Mouse (Mus musculus) CH12.LX (cell line): ENCODE data around the gene Cdhr2. TPM values are rescaled to one million over a fixed set of nuclear protein-coding genes. Genes with fewer than 3 reads are reported as not detected.

Source experiments
- DNase-seq: peaks from one replicate; pipeline ENCODE4 v3.0.0-alpha.2; 2013; ENCODE audit errors: extremely low read depth
- H3K27ac ChIP-seq: 2 replicates; pipeline ENCODE4 v1.5.1; 2012; ENCODE audit warnings: low read depth, mild to moderate bottlenecking, control low read depth, moderate library complexity; ENCODE audit not compliant: insufficient read depth
- H3K27me3 ChIP-seq: replicated peaks from 2 replicates; pipeline ENCODE3; 2012; ENCODE audit warnings: inconsistent platforms
- H3K36me3 ChIP-seq, 2 experiments: replicated peaks in 1 of 2; 2 replicates each; pipeline versions ENCODE3 to v1.6.1; 2012; ENCODE audit warnings: inconsistent platforms in 1 of 2, low read length in 1 of 2, mild to moderate bottlenecking in 1 of 2, mixed read lengths in 1 of 2, moderate library complexity in 1 of 2; ENCODE audit not compliant: control insufficient read depth in 1 of 2, insufficient read depth in 1 of 2
- H3K4me1 ChIP-seq, 2 experiments: 2 replicates each; pipeline ENCODE4 v1.6.1; 2012; ENCODE audit warnings: inconsistent platforms in 1 of 2, moderate library complexity in 1 of 2; ENCODE audit not compliant: insufficient read depth in 2 of 2, control insufficient read depth in 1 of 2
- H3K4me2 ChIP-seq: 2 replicates; pipeline ENCODE4 v1.6.1; 2012; ENCODE audit warnings: low read depth, mild to moderate bottlenecking, control low read depth; ENCODE audit not compliant: poor library complexity, insufficient read depth, severe bottlenecking
- H3K4me3 ChIP-seq, 3 experiments: fragments of 150-350 bp in 1 of 3; sonication (generic) in 1 of 3; replicated peaks in 1 of 3; 2 replicates each; pipeline versions ENCODE3 to v1.5.1; 2011 to 2012; ENCODE audit warnings: low read depth in 2 of 3, low read length in 2 of 3, mild to moderate bottlenecking in 2 of 3, moderate library complexity in 2 of 3, control low read depth in 1 of 3, improper control_type of control experiment in 1 of 3, inconsistent platforms in 1 of 3, mixed read lengths in 1 of 3; ENCODE audit not compliant: poor library complexity in 1 of 3
- H3K79me2 ChIP-seq: replicated peaks from 2 replicates; pipeline ENCODE4 v1.6.1; 2012; ENCODE audit warnings: mild to moderate bottlenecking, moderate library complexity; ENCODE audit not compliant: control insufficient read depth, poor library complexity, insufficient read depth, severe bottlenecking; ENCODE audit errors: extremely low read depth
- H3K9ac ChIP-seq: 2 replicates; pipeline ENCODE4 v1.6.1; 2012; ENCODE audit warnings: low read depth, mild to moderate bottlenecking, control low read depth, moderate library complexity; ENCODE audit not compliant: insufficient read depth
- H3K9me3 ChIP-seq: replicated peaks from 2 replicates; pipeline ENCODE3; 2012; ENCODE audit warnings: low read length, inconsistent platforms, mixed read lengths
- CHD1 ChIP-seq: IDR thresholded peaks from 2 replicates; pipeline ENCODE4 v1.6.1; 2012; ENCODE audit warnings: low read depth, low read length, improper control_type of control experiment, inconsistent platforms
- CTCF ChIP-seq, 2 experiments: IDR thresholded peaks in 1 of 2; conservative IDR thresholded peaks in 1 of 2; 2 replicates each; pipeline ENCODE4 v1.5.1; 2011 to 2012; ENCODE audit warnings: low read depth in 2 of 2, low read length in 2 of 2, improper control_type of control experiment in 1 of 2, inconsistent platforms in 1 of 2, mild to moderate bottlenecking in 1 of 2, moderate library complexity in 1 of 2
- E2F4 ChIP-seq: IDR thresholded peaks from 2 replicates; pipeline ENCODE4 v1.6.1; 2011; ENCODE audit warnings: low read depth, low read length, improper control_type of control experiment; ENCODE audit not compliant: insufficient replicate concordance
- ELF1 ChIP-seq: IDR thresholded peaks from 2 replicates; pipeline ENCODE4 v1.6.1; 2014; ENCODE audit warnings: low read depth, mild to moderate bottlenecking, inconsistent platforms, low read length, improper control_type of control experiment
- EP300 ChIP-seq: IDR thresholded peaks from 2 replicates; pipeline ENCODE4 v1.6.1; 2011; ENCODE audit warnings: low read length, improper control_type of control experiment
- ETS1 ChIP-seq: conservative IDR thresholded peaks from 2 replicates; pipeline ENCODE4 v1.6.1; 2012; ENCODE audit warnings: low read depth, mild to moderate bottlenecking, inconsistent platforms, low read length, improper control_type of control experiment, moderate library complexity
- GABPA ChIP-seq: IDR thresholded peaks from 2 replicates; pipeline ENCODE4 v1.6.1; 2012; ENCODE audit warnings: low read depth, low read length, improper control_type of control experiment, inconsistent platforms; ENCODE audit not compliant: insufficient replicate concordance
- HCFC1 ChIP-seq: IDR thresholded peaks from 2 replicates; pipeline ENCODE4 v1.6.1; 2012; ENCODE audit warnings: low read depth, mild to moderate bottlenecking, inconsistent platforms, low read length, improper control_type of control experiment
- MAFK ChIP-seq: IDR thresholded peaks from 2 replicates; pipeline ENCODE4 v1.6.1; 2011; ENCODE audit warnings: low read length, improper control_type of control experiment; ENCODE audit not compliant: insufficient replicate concordance
- MXI1 ChIP-seq: IDR thresholded peaks from 2 replicates; pipeline ENCODE4 v1.6.1; 2011; ENCODE audit warnings: mild to moderate bottlenecking, low read depth, low read length, improper control_type of control experiment
- MYC ChIP-seq: IDR thresholded peaks from 2 replicates; pipeline ENCODE4 v1.6.1; 2011; ENCODE audit warnings: low read depth, mild to moderate bottlenecking, improper control_type of control experiment, low read length
- NRF1 ChIP-seq: IDR thresholded peaks from 2 replicates; pipeline ENCODE4 v1.6.1; 2014; ENCODE audit warnings: low read depth, mild to moderate bottlenecking, inconsistent platforms, low read length, improper control_type of control experiment, moderate library complexity
- POLR2AphosphoS2 ChIP-seq: IDR thresholded peaks from 2 replicates; pipeline ENCODE4 v1.6.1; 2011; ENCODE audit warnings: low read depth, low read length, improper control_type of control experiment
- RAD21 ChIP-seq: IDR thresholded peaks from 2 replicates; pipeline ENCODE4 v1.6.1; 2011; ENCODE audit warnings: low read depth, mild to moderate bottlenecking, low read length, improper control_type of control experiment, moderate library complexity
- SIN3A ChIP-seq: IDR thresholded peaks from 2 replicates; pipeline ENCODE4 v1.6.1; 2012; ENCODE audit warnings: low read length, improper control_type of control experiment, inconsistent platforms
- TBP ChIP-seq: conservative IDR thresholded peaks from 2 replicates; pipeline ENCODE4 v1.6.1; 2011; ENCODE audit warnings: low read depth, low read length, improper control_type of control experiment
- TCF12 ChIP-seq: IDR thresholded peaks from 2 replicates; pipeline ENCODE4 v1.6.1; 2014; ENCODE audit warnings: low read depth, mild to moderate bottlenecking, inconsistent platforms, low read length, improper control_type of control experiment
- USF1 ChIP-seq: IDR thresholded peaks from 2 replicates; pipeline ENCODE4 v1.6.1; 2014; ENCODE audit warnings: low read depth, mild to moderate bottlenecking, inconsistent platforms, low read length, improper control_type of control experiment
- USF2 ChIP-seq: conservative IDR thresholded peaks from 2 replicates; pipeline ENCODE4 v1.6.1; 2011; ENCODE audit warnings: low read depth, low read length, improper control_type of control experiment
- ZC3H11A ChIP-seq: IDR thresholded peaks from 2 replicates; pipeline ENCODE4 v1.6.1; 2012; ENCODE audit warnings: low read depth, mild to moderate bottlenecking, inconsistent platforms, low read length, improper control_type of control experiment
- ZNF384 ChIP-seq: IDR thresholded peaks from 2 replicates; pipeline ENCODE4 v1.6.1; 2012; ENCODE audit warnings: low read depth, low read length, improper control_type of control experiment, inconsistent platforms
- dilution Hi-C: fragments of 300-500 bp; cut with MboI; formaldehyde crosslinking; loops from 2 replicates; pipeline ENCODE4 v1.14.3; 2020; ENCODE audit warnings: low sequenced_read_pairs; ENCODE audit not compliant: extremely low pct_unique_long_range_greater_than_20kb, extremely low pct_ligation_motif_present
- in situ Hi-C: fragments of 300-500 bp; cut with MboI; formaldehyde crosslinking; loops from 3 replicates; pipeline ENCODE4 v1.14.3; 2019; ENCODE audit warnings: low sequenced_read_pairs, low pct_ligation_motif_present, low pct_unique_long_range_greater_than_20kb, mixed read lengths
- polyA plus RNA-seq: library from polyadenylated mRNA; unstranded; fragments of >175 nt; gene quantifications from 2 replicates; pipeline ENCODE4 v1.2.1, GENCODE M21; 2012; ENCODE audit warnings: low read depth; ENCODE audit not compliant: insufficient read length
- total RNA-seq, 2 experiments: library from RNA; depleted of rRNA; stranded (reverse); fragments of 300-350 nt in 1 of 2; fragments of >200 nt in 1 of 2; gene quantifications; 2 replicates each; pipeline ENCODE4 v1.2.3; 2012 to 2014

Gene Cdhr2
- total and polyA plus RNA-seq, 3 experiments, result not detected

- no peak for TF ChIP-seq TCF12
- TF ChIP-seq MYC, result no peak
- no peak for TF ChIP-seq USF2
- TF ChIP-seq USF1, result no peak
- no peak for TF ChIP-seq GABPA
- TF ChIP-seq EP300, result no peak
- TF ChIP-seq E2F4, result no peak
- no peak for TF ChIP-seq RAD21
- no peak for TF ChIP-seq MAFK
- TF ChIP-seq NRF1, result no peak
- no peak for TF ChIP-seq POLR2AphosphoS2
- no peak for TF ChIP-seq ZC3H11A
- TF ChIP-seq ELF1, result no peak
- no peak for TF ChIP-seq HCFC1
- TF ChIP-seq CTCF (conservative IDR thresholded peaks at IDR 0.05 in 1 of 2, IDR thresholded peaks at IDR 0.05 in 1 of 2; ENCODE audit: low read depth in 2 of 2, low read length in 2 of 2), result no peak
- TF ChIP-seq MXI1, result no peak
- TF ChIP-seq ETS1, result no peak
- no peak for TF ChIP-seq CHD1
- TF ChIP-seq, all 38 proteins: peak for 0
- Histone ChIP-seq H3K27ac (no peak overlapping the region), H3K9ac (no peak overlapping the region), H3K27me3 (no peaks in the 10 kb centered on the region), H3K36me3 (peaks cover 49 to 69% of the 10 kb centered on the region in 2 experiments), H3K4me3 (no peak overlapping the region), H3K4me1 (peaks cover 3 to 8% of the 10 kb centered on the region in 2 experiments), H3K79me2 (peaks cover 16% of the 10 kb centered on the region), H3K4me2 (no peak overlapping the region), H3K9me3 (no peaks in the 10 kb centered on the region)
- in situ Hi-C loops, result no loop called here
- DNase-seq, result no peak
- dilution Hi-C loops, result no loop called here
Observed at GRCm38 (mm10) chr13:54680184-54680853, 20.9 kb upstream of the Cdhr2 start.

GRCm38 (mm10) chr13:54681291-54681690 lies 20.0 kb upstream of the Cdhr2 start:
- peaks cover 25% of the 10 kb centered on the region for H3K79me2 ChIP-seq
- H3K9ac ChIP-seq, result no peak overlapping the region
- TF ChIP-seq NRF1 (no peak), SIN3A (no peak), ZNF384 (no peak), TBP (no peak), POLR2AphosphoS2 (no peak)
- in situ Hi-C loops (no loop called here), dilution Hi-C loops (no loop called here)
- peaks cover 12 to 18% of the 10 kb centered on the region in 2 experiments for H3K4me1 ChIP-seq
- H3K4me2 ChIP-seq, result no peak overlapping the region
- H3K27ac ChIP-seq, result no peak overlapping the region
- H3K4me3 ChIP-seq, result no peak overlapping the region
- no peak for DNase-seq
- H3K9me3 ChIP-seq, result no peaks in the 10 kb centered on the region
- no peaks in the 10 kb centered on the region for H3K27me3 ChIP-seq
- peaks cover 49 to 76% of the 10 kb centered on the region in 2 experiments for H3K36me3 ChIP-seq
